Mouse (Mus musculus) gastrocnemius, postnatal 4 days (tissue): ENCODE measurements around the gene Cntn5. TPM values are rescaled to one million over a fixed set of nuclear protein-coding genes. Genes with fewer than 3 reads are reported as not detected.

Experiments used
- DNase-seq, 2 experiments: peaks; one replicate each; pipeline ENCODE4 v3.0.0; 2021 to 2022; ENCODE audit warnings: low spot score in 2 of 2, mixed read lengths in 2 of 2
- microRNA-seq: library from miRNA; unstranded; fragments of <30 nt; microRNA quantifications from one replicate; pipeline ENCODE4 v1.2.0, GENCODE M21; 2021
- total RNA-seq, 2 experiments: library from RNA; stranded (reverse); gene quantifications; 2 replicates each; pipeline ENCODE4 v1.2.3; 2021

The Cntn5 gene
- total RNA-seq, 2 experiments from 2014 or later = not detected

DNA sequence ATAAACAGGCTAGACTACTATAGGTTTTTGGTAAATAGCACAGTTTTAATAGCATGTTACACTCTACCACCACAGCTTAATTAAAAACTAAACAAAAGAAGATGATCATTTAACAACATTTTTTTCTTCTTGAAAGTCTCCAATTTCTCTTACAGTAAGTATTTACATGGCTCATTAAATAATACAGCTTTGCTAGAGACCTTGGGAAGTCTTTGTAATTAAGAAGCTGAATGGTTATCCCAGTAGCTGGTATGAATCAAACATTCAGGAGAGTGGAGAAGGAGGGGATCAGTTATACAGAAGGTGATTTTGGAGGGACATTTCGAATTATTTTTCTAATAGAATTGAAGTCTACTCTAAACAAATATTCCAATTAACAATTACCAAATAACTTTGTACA lies 1186.4 kb downstream of the Cntn5 start:
- DNase-seq = no peak

DNA sequence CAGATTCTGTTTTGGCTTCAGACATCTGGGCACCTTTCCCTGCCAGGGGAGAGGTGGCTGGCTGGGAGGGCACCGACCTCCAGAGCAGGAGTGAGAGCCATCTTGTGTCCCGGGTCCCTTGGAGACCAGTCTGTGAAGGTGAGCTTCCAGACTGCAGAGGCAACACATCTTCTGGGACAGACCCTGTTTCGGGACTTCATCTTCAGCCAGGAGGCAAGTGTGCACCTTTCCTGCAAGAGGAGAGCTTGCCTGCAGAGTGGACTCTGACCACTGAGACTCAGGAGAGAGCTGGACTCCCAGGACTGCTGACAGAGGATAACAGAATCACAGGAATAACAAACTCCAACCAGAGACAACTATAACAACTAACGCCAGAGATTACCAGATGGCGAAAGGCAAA lies 1195.9 kb downstream of the Cntn5 start:
- no peak for DNase-seq

DNA sequence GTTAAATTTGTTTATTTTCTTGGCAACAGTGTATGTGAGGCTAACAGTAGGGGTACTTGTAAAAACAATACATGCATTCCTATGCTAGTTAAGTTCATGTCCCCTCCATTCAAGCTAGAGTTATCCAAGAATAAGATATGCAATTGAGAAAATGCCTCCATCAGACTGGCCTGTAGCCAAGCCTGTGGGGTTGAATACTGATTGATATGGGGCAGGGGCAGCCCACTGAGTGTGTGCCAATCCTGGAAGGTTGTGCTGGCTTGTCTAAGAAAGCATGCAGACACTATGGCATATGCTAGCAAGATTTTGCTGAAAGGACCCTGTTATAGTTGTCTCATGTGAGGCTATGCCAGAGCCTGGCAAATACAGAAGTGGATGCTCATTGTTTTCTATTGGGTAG lies 1196.8 kb downstream of the Cntn5 start:
- no peak for DNase-seq

DNA sequence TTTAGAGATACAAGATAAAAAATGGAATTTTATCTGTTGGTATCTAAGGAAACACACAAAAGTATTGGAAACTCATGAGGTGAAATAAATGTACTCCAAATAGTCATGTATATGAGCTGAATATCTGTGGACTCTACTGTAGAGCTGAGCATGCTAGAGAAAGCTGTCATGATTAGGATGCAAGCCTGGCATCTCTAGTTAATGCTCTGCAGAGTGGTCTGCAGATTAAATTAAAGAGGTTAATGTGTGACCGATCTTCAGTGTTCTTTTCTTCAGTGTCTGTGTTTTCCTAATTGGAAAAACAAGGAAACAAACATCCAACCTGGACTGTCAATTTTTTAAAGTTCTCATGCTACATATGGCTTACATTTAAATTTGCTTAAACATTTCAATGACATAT lies 1199.4 kb downstream of the Cntn5 start:
- no peak for DNase-seq

DNA sequence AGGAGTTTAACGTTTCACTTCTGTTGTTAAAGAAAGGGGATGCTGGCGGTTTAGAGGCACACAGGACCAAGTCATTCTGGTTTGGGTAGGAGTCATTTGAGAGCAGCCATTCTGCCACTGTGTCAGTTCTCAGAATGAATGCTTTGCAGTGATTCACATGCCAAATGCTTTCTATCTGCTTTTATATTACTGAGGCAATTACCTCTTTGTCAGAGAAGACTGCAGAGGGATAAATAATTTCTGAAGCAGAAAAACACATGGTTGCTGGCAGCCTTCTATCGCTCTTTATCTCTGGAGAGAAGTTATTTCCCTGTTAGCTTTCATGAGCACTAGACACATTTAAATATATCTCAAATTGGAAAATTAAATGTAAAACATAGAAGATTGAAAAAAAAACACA lies 1207.9 kb downstream of the Cntn5 start:
- no peak for DNase-seq

DNA sequence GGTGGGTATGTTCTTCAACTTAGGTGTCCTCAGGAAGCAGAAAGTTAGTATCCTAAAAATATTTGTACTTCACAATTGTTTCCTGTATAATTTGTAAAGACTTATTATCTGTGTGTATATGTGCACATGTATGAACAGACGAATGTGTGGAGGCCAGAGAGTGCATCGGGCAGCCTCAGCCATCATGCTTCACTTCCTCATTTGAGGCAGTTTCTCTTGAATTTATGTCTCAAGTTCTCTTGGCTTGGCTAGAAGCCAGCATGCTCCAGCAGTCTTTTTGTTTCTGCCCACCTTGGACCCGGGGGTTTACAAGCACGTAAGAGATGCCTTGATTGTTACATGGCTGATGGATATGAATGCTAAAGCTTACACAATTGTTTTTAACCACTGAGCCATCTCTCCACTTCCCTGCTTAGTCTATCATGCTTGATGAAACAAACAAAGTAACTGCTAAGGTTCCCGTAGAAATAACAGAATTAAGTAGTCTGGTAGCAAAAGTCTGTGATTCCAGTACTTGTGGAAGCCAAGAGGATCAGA lies 1222.2 kb downstream of the Cntn5 start:
- no peak for DNase-seq

DNA sequence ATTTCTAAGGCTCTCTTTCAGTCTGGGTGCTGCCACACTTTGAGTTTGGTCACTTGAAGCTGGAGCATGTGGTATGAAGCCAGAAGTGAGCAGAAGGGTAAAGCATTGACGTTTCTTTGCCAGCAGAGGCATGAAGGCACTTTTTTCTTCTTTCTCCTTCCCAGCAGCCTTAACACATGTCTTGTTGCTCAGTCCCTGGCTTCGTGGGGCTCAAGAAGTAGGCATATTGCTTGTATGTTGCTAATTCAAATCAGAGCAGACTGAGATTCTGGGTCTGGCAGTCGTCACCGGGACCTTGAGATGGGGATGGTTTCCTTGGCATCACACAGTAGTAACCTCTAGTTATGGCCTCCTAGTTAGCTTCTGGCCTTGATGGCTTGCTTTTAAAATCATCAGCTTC lies 1228.5 kb downstream of the Cntn5 start:
- DNase-seq = no peak

DNA sequence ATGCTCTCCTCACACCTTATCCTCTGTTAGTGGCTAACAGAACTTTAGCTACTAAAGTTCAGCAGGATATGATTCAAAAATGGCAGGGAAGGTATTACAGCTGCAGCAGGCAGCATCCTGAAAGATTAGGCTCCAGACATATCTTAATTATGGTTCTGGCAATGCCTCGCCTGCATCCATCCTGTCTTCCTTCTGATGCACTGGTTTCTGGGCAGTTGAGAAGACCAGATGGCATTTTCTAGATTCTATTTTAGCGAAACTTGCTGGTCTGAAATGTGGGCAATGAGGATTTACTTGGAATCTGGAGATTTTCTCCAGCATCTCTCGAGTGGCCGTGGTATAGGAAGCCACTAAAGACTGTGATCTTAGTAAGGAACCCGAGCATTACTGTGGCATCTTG lies 1230.0 kb downstream of the Cntn5 start:
- DNase-seq = no peak

DNA sequence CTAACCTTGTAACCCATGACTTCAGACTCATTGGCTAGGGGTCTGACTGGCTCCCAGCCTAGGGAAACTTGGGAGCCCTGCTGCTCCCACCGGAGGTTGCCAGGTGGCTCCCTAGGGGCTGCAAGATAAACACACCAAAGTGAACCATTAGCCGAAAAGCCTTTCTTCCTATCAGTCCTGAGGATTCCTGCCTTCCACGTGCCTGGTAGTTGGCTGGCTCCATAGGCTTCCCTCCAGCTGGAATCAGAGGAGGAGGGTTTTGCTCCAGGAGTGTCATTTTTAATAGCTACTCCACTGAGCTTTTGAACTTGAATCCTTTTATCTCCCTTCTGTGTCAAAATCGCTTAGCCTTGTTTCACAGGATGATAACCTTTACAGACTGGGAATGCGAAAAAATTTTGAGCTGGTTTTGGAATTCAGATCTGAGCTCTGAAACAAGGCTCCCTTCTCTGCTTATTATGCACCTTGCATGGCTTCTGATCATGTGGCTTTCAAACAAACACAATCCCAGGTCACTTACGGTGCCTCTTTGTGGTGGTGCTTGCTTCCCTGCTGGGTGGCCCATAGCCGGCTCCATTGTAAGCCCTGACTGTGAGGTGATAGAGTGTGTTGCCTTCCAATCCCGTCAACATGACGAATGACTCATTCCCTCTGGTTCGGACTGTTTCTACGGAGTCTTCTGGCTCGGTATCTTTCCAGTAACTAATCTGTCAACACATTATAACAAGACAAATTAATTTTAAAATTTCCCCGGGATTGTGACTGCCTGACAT lies 1231.1 kb downstream of the Cntn5 start:
- no peak for DNase-seq

DNA sequence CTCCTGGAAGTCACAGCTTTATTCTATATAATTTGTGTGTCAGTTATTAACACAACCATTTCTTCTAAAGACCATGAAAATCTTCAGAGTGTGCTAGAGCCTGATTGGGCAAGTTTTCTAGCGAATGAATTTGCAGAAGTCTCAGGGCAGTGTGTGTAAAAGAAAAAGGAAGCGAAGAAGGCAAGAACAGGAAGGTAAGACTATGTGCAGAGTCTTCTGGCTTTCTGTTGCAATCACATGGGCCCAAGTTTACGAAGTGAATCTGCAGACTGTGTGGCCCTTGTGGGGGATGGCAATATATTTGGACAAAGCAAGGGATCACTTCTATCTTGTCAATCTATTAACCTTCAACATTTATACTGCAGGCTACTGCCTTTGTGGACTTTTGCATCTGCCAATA lies 1251.1 kb downstream of the Cntn5 start:
- DNase-seq = no peak

DNA sequence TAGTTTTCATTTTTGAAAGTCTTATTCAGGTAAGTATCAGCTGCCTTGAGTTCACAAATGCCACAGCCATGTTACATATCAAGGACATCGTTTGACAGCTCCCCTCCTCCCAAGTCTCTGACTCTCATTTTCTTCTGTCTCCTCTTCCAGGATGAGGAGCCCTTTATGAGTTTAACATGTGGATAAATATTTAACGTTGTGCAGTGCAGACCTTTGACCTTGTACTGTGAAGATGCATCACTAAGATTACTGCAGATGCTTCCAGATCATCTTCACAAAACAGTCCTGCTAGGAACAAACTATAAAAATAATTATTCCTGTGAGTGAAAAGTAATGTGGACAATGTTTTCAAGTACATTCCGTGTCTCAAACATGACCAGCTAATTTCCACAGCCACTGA lies 1257.2 kb downstream of the Cntn5 start:
- no peak for DNase-seq

DNA sequence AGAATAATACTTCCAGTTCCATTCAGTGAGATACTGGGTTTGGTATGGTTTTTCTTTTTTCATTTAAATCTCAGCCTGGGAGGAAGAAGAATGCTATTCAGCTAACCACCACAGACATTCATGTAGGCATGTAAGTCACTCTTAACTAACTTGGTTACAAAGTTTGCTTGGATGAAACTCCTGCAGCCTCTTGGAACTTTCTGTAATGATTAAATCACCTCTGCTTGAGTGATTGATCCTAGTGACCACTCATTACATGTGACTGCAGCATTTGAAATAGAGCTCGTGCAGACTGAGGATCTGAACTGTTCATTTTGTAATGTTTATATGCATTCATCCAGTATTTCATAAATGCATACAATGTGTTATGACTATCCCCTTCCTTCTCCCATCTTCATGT lies 1258.3 kb downstream of the Cntn5 start:
- no peak for DNase-seq

Small RNA genes lying within 50 kb of the gene (microRNA-seq; reads per million reads assigned to microRNA genes)
- not detected for gene Gm24496
- not detected for gene Gm25086
- gene Gm26195 = not detected
- not detected for gene Mir6237
